17 mouse cellular contexts compared by ENCODE assay signal in the genomic region with DNA sequence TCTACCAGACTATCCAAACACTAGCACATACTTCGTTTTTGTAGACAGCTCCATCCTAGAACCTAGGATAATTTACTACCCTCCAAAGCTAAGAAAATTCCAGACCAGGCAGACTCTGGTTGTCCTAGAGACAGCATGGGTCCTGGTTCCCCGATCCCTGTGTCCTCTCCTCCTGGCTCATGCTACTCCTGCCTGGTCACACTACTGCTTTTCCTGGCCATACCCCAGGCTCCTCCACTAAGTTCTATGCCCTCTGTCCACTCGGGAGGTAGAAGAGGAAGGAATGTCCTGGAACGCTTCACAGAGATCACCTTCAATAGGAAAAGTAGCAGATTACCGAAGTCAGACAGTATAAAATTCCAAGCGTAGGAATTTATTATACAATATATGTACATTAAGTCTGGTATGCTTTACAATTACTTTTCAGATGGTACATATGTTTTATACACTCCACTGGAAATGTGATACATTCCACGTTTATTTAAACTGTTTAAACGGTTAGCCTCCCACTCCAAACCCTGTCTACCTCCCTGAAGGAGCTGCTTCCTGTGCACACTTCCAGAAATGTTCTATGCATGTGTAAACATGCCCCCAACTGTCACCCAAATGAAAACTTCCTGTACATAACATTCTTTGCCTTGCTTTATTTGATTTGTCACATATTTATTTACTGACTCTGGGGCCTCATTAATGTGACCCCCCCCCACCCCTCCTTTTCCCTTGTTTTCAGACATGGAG.
DNase-seq lines count a peak whose midpoint lies in the region; ATAC-seq and TF ChIP-seq lines count a peak whose summit lies in the region.
"Had no signal": no experiment of that assay in that cellular context is flagged by ENCODE, and none has a peak within 500 bp of the region (broad histone marks: within the 10 kb centered on the region; RNA-seq: fewer than 3 reads in every experiment).

No protein-coding gene starts in this region.

- H3K4me3 ChIP-seq in intestine, embryonic 15.5 days (replicated peaks), result no peak overlapping the region
- no peak overlapping the region for H3K4me3 ChIP-seq in intestine, embryonic 16.5 days (ENCODE audit: low read length)
- no peak overlapping the region for H3K4me3 ChIP-seq in lung, embryonic 15.5 days
- no peak overlapping the region for H3K4me3 ChIP-seq in lung, postnatal 0 days (ENCODE audit: low read depth, low read length)
- no peak overlapping the region for H3K4me3 ChIP-seq in limb, embryonic 14.5 days (replicated peaks; ENCODE audit: low read length)
- H3K4me3 ChIP-seq in liver, embryonic 11.5 days (ENCODE audit: low read depth, low read length), result no peak overlapping the region
- H3K4me3 ChIP-seq: forebrain, embryonic 15.5 days; heart, embryonic 10.5 days; hindbrain, embryonic 13.5 days had no signal

- no peak overlapping the region for H3K27ac ChIP-seq in intestine, embryonic 15.5 days
- no peak overlapping the region for H3K27ac ChIP-seq in intestine, embryonic 16.5 days (ENCODE audit: low read length)
- H3K27ac ChIP-seq in lung, embryonic 15.5 days, result 0 out of 2 replicates have a peak overlapping the region, but pooled peaks have one; percentile 9
- H3K27ac ChIP-seq in lung, postnatal 0 days (ENCODE audit: low read length), result no peak overlapping the region
- 0 out of 2 replicates have a peak overlapping the region, but pooled peaks have one; percentile 43 for H3K27ac ChIP-seq in limb, embryonic 14.5 days (replicated peaks; ENCODE audit: low read depth, low read length)
- no peak overlapping the region for H3K27ac ChIP-seq in liver, embryonic 11.5 days (ENCODE audit: low read depth, low read length)
- H3K27ac ChIP-seq: forebrain, embryonic 15.5 days; hindbrain, embryonic 13.5 days had no signal

- TF ChIP-seq EP300 in lung, postnatal 0 days (IDR thresholded peaks at IDR 0.05), result no peak

- DNase-seq in lung, postnatal 0 days (ENCODE audit: low spot score), result no peak
- DNase-seq in limb, embryonic 14.5 days (ENCODE audit: low spot score), result peak; percentile 18
- no peak for DNase-seq in liver, embryonic 11.5 days (ENCODE audit: low spot score)
- DNase-seq: adrenal gland, postnatal 14 days; cerebellum, adult 11-12 months; cerebellum, adult 9-10 months; cerebellum, postnatal 25 days; gastrocnemius, postnatal 36 days had no signal

- peak; percentile 58; the same call in 1 of the 2 replicates for ATAC-seq in intestine, embryonic 15.5 days
- no peak for ATAC-seq in intestine, embryonic 16.5 days
- no peak for ATAC-seq in lung, embryonic 15.5 days (ENCODE audit: borderline replicate concordance, extremely low read depth, low FRiP score, low TSS enrichment)
- ATAC-seq in lung, postnatal 0 days, result no peak
- 0 out of 2 replicates have a peak, but pooled peaks have one; percentile 28 for ATAC-seq in limb, embryonic 14.5 days (ENCODE audit: low FRiP score, low read depth)
- no peak for ATAC-seq in liver, embryonic 11.5 days (replicated peaks; ENCODE audit: low FRiP score)
- ATAC-seq: activated CD4-positive, CD25-positive, alpha-beta regulatory T cell, adult 4 months; forebrain, embryonic 15.5 days; Patski had no signal

- no peaks in the 10 kb centered on the region for H3K27me3 ChIP-seq in intestine, embryonic 15.5 days (replicated peaks)
- H3K27me3 ChIP-seq in intestine, embryonic 16.5 days (replicated peaks; ENCODE audit: control insufficient read depth, insufficient read depth, low read length), result no peaks in the 10 kb centered on the region
- H3K27me3 ChIP-seq in lung, embryonic 15.5 days, result no peaks in the 10 kb centered on the region
- no peaks in the 10 kb centered on the region for H3K27me3 ChIP-seq in lung, postnatal 0 days (replicated peaks; ENCODE audit: insufficient read depth, low read length)
- H3K27me3 ChIP-seq in limb, embryonic 14.5 days (ENCODE audit: control insufficient read depth, insufficient read depth, low read length), result no peaks in the 10 kb centered on the region
- H3K27me3 ChIP-seq in liver, embryonic 11.5 days (replicated peaks; ENCODE audit: control insufficient read depth, insufficient read depth, low read length), result no peaks in the 10 kb centered on the region
- H3K27me3 ChIP-seq: CH12.LX; forebrain, embryonic 15.5 days; hindbrain, embryonic 13.5 days; Patski had no signal

- 0 out of 2 replicates have a peak, but pooled peaks cover 5% of the 10 kb centered on the region for H3K4me1 ChIP-seq in intestine, embryonic 15.5 days (replicated peaks)
- 0 out of 2 replicates have a peak, but pooled peaks cover 2% of the 10 kb centered on the region for H3K4me1 ChIP-seq in intestine, embryonic 16.5 days (ENCODE audit: control insufficient read depth, insufficient read depth, low read length)
- no peaks in the 10 kb centered on the region for H3K4me1 ChIP-seq in lung, embryonic 15.5 days
- no peaks in the 10 kb centered on the region for H3K4me1 ChIP-seq in lung, postnatal 0 days (ENCODE audit: insufficient read depth, low read depth, low read length)
- peaks cover 30% of the 10 kb centered on the region for H3K4me1 ChIP-seq in limb, embryonic 14.5 days (ENCODE audit: control insufficient read depth, insufficient read depth, low read length)
- H3K4me1 ChIP-seq in liver, embryonic 11.5 days (replicated peaks; ENCODE audit: control insufficient read depth, insufficient read depth, low read length), result no peaks in the 10 kb centered on the region
- H3K4me1 ChIP-seq: forebrain, embryonic 15.5 days; hindbrain, embryonic 13.5 days had no signal

- H3K4me2 ChIP-seq in intestine, embryonic 15.5 days (replicated peaks), result no peak overlapping the region
- no peak overlapping the region for H3K4me2 ChIP-seq in intestine, embryonic 16.5 days (ENCODE audit: low read depth, low read length)
- H3K4me2 ChIP-seq in lung, embryonic 15.5 days, result no peak overlapping the region
- H3K4me2 ChIP-seq in lung, postnatal 0 days (replicated peaks; ENCODE audit: low read depth, low read length), result no peak overlapping the region
- H3K4me2 ChIP-seq in limb, embryonic 14.5 days (replicated peaks; ENCODE audit: low read depth, low read length, severe bottlenecking), result no peak overlapping the region
- H3K4me2 ChIP-seq in liver, embryonic 11.5 days, result no peak overlapping the region
- H3K4me2 ChIP-seq: forebrain, embryonic 15.5 days; hindbrain, embryonic 13.5 days had no signal

- H3K9me3 ChIP-seq in intestine, embryonic 15.5 days, result no peaks in the 10 kb centered on the region
- H3K9me3 ChIP-seq in intestine, embryonic 16.5 days (ENCODE audit: control insufficient read depth, low read length), result no peaks in the 10 kb centered on the region
- no peaks in the 10 kb centered on the region for H3K9me3 ChIP-seq in lung, embryonic 15.5 days
- no peaks in the 10 kb centered on the region for H3K9me3 ChIP-seq in lung, postnatal 0 days (ENCODE audit: low read length)
- H3K9me3 ChIP-seq in limb, embryonic 14.5 days (ENCODE audit: control insufficient read depth, low read length), result peaks cover 5% of the 10 kb centered on the region; the same call in 1 of the 2 replicates
- H3K9me3 ChIP-seq in liver, embryonic 11.5 days (ENCODE audit: control insufficient read depth, low read length), result peaks cover 6% of the 10 kb centered on the region
- H3K9me3 ChIP-seq: forebrain, embryonic 15.5 days; heart, embryonic 10.5 days; hindbrain, embryonic 13.5 days had no signal

- no peak for TF ChIP-seq POLR2A in limb, embryonic 14.5 days (IDR thresholded peaks at IDR 0.05; ENCODE audit: borderline replicate concordance, extremely low read depth, insufficient read depth, insufficient read length)

- no peak for TF ChIP-seq CTCF in lung, postnatal 0 days (IDR thresholded peaks at IDR 0.05)

- H3K36me3 ChIP-seq in intestine, embryonic 15.5 days, result no peaks in the 10 kb centered on the region
- no peaks in the 10 kb centered on the region for H3K36me3 ChIP-seq in intestine, embryonic 16.5 days (ENCODE audit: control insufficient read depth, insufficient read depth, low read length)
- no peaks in the 10 kb centered on the region for H3K36me3 ChIP-seq in lung, embryonic 15.5 days
- no peaks in the 10 kb centered on the region for H3K36me3 ChIP-seq in lung, postnatal 0 days (ENCODE audit: insufficient read depth, low read length)
- no peaks in the 10 kb centered on the region for H3K36me3 ChIP-seq in limb, embryonic 14.5 days (ENCODE audit: control insufficient read depth, insufficient read depth, low read length)
- H3K36me3 ChIP-seq in liver, embryonic 11.5 days (ENCODE audit: control insufficient read depth, insufficient read depth, low read length), result no peaks in the 10 kb centered on the region
- H3K36me3 ChIP-seq: forebrain, embryonic 15.5 days; heart, embryonic 10.5 days; hindbrain, embryonic 13.5 days had no signal

- WGBS in intestine, embryonic 15.5 days, result 43% methylated on average over 8 of the region's 8 CpGs
- WGBS in intestine, embryonic 16.5 days, result 51% methylated on average over 8 of the region's 8 CpGs
- 44% methylated on average over 8 of the region's 8 CpGs for WGBS in lung, embryonic 15.5 days
- 43% methylated on average over 8 of the region's 8 CpGs for WGBS in lung, postnatal 0 days
- 40% methylated on average over 8 of the region's 8 CpGs for WGBS in limb, embryonic 14.5 days
- WGBS in liver, embryonic 11.5 days, result 74% methylated on average over 8 of the region's 8 CpGs

- H3K9ac ChIP-seq in intestine, embryonic 15.5 days, result no peak overlapping the region
- H3K9ac ChIP-seq in intestine, embryonic 16.5 days (ENCODE audit: low read depth, low read length), result no peak overlapping the region
- no peak overlapping the region for H3K9ac ChIP-seq in lung, embryonic 15.5 days
- no peak overlapping the region for H3K9ac ChIP-seq in lung, postnatal 0 days (replicated peaks; ENCODE audit: low read depth)
- H3K9ac ChIP-seq in limb, embryonic 14.5 days (ENCODE audit: low read depth, low read length, severe bottlenecking), result no peak overlapping the region
- no peak overlapping the region for H3K9ac ChIP-seq in liver, embryonic 11.5 days (ENCODE audit: low read depth, low read length)
- H3K9ac ChIP-seq: forebrain, embryonic 15.5 days; hindbrain, embryonic 13.5 days had no signal

Comparison
In these comparisons a context has a peak if more than half of its experiments do, and no peak if none do; other contexts are left out.
1. ATAC-seq: peak in intestine, embryonic 15.5 days (single experiment) and limb, embryonic 14.5 days (single experiment); none in intestine, embryonic 16.5 days (single experiment), lung, embryonic 15.5 days (single experiment), lung, postnatal 0 days (single experiment) and liver, embryonic 11.5 days (single experiment).
2. H3K27ac ChIP-seq: peak in lung, embryonic 15.5 days (single experiment) and limb, embryonic 14.5 days (single experiment); none in intestine, embryonic 15.5 days (single experiment), intestine, embryonic 16.5 days (single experiment), lung, postnatal 0 days (single experiment) and liver, embryonic 11.5 days (single experiment).